Mouse (Mus musculus): ENCODE results near the gene Psmd1.

DNA sequence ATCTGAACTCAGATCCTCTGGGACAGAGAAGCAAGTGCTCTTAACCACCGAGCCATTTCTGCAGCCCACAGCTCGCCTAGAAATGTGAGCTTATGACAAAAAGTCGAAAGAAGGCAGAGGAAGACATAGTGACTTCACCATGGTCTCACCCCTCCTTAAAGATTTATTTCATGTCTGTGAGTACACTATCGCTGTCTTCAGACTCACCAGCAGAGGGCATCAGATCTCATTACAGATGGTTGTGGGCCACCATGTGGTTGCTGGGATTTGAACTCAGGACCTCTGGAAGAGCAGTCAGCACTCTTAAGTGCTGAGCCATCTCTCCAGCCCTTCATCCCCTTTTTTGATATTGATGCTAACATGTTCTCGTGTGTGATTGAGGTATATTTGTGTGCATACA, 110.4 kb downstream of the Psmd1 start:
- TF ChIP-seq GATA1 (IDR thresholded peaks at IDR 0.05; ENCODE audit: borderline replicate concordance, low read length) (no peak), FLI1 (IDR thresholded peaks at IDR 0.05; ENCODE audit: low read length) (no peak)

Data from megakaryocyte, embryonic 14.5 days (primary cell).